Mouse (Mus musculus): ENCODE data around the gene Mad2l1bp.

The Mad2l1bp gene

DNA sequence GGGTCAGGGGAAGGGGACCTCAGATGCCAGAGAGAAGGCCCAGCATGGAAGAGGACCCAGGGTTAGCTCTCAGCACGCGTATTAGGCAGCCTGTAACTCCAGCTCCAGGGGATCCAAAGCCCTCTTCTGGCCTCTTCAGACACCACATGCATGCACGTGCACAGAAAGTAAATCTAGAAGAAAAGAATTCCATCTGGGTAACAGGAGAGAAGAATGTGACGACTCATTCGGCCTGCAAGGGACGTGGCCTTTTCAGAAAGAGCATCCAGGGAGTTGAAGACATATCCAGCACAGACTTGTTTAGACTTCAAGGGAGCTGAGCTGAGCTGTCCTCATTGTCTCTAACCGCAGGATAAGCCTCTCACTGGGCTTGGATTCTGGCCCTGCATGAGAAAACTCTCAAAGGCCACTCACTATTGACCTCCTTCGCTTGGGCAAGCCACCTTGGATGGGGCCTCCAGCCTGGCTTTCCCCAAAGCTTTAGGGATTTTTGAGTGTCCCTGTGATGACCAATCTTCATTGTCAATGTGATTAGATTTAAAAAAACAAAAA is 50.7 kb downstream of the Mad2l1bp start:
- DNase-seq: no peak

DNA sequence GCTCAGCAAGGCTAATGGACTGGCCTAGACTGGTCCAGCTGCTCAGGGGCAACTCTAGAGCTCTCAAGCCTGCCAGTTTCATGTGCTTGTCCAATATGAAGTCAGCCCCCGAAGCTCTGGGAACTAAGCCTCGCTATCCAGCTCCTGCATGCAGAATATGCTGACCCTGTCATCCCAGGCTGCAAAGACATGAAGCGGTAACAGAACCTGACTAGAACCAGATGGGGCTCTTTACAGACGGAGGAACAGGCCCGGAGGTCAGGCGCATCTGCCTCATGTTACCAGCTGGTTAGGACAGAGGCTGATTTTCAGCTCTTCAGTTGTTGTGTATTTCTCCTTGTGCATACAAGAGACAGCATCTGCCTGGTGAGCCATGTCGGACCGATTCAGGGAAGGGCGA is 51.4 kb downstream of the Mad2l1bp start:
- DNase-seq: no peak

DNA sequence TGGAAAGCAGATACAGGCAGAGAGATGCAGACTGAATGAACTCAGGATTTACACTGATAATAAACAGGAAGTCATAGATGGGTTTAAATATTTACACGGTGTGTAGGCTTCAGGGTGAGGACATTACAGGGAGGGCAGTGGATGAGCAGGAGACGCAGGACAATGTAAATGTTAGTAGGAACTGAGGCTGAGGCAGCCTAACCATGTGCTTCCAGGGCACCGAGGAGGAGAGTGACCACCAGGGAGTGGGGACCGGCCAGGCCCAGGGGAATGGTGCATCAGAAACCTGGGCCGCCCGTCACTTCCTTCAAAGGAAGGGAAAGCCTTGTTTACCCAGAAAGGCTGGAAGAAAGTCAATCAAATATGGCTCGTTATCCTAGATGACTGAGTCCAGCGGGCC is 54.8 kb downstream of the Mad2l1bp start:
- no peak for DNase-seq
